Mouse (Mus musculus) 3134 (cell line): ENCODE measurements around the gene Csn1s2b.
"Not testable (repeated sequence)": the region's sequence is repeated elsewhere in the genome, so short reads cannot be mapped to it uniquely, and the experiment has no call there.

ENCODE experiments used
- DNase-seq: peaks from one replicate; pipeline ENCODE4 v3.0.0-alpha.2; 2011; ENCODE audit warnings: low spot score; ENCODE audit not compliant: insufficient read length; ENCODE audit errors: extremely low read depth

Gene Csn1s2b

GRCm38 (mm10) chr5:87807782-87808181 lies at the start of gene Csn1s2b:
Csn1s2b (plus strand) TSS chr5:87808082.
- no peak for DNase-seq

GRCm38 (mm10) chr5:87764546-87764945 lies 43.3 kb upstream of the Csn1s2b start:
- no peak for DNase-seq

GRCm38 (mm10) chr5:87772151-87772550 lies 35.7 kb upstream of the Csn1s2b start:
- DNase-seq = not testable (repeated sequence)

- DNase-seq = no peak
Measured at GRCm38 (mm10) chr5:87774267-87774666, 33.6 kb upstream of the Csn1s2b start, which contains the start of gene Csn1s2a. Csn1s2a (plus strand) TSS chr5:87774567.

GRCm38 (mm10) chr5:87782731-87783130 lies 25.2 kb upstream of the Csn1s2b start:
- DNase-seq = no peak

- DNase-seq = no peak
Measured at GRCm38 (mm10) chr5:87809253-87809652, 1.4 kb downstream of the Csn1s2b start.

- DNase-seq = no peak
Measured at GRCm38 (mm10) chr5:87825386-87825785, 17.5 kb downstream of the Csn1s2b start, which contains the start of gene Prr27. Prr27 (plus strand) TSS chr5:87825686.

- DNase-seq = no peak
Measured at GRCm38 (mm10) chr5:87855136-87855716, 47.3 kb downstream of the Csn1s2b start.

- DNase-seq = no peak
Measured at GRCm38 (mm10) chr5:87870084-87870483, 62.2 kb downstream of the Csn1s2b start.

- no peak for DNase-seq
Measured at GRCm38 (mm10) chr5:87871423-87871822, 63.5 kb downstream of the Csn1s2b start.
